Mouse (Mus musculus) Patski (cell line): Measurements from ENCODE around the gene Hectd1. TPM values are rescaled to one million over a fixed set of nuclear protein-coding genes. Genes with fewer than 3 reads are reported as not detected.

Experiments
- ATAC-seq: fragments of 100-300 bp; one replicate; pipeline ENCODE4 v1.8.0; 2021
- CTCF ChIA-PET: fragments of 350-600 bp; sonication (Branson Sonifier 250); formaldehyde crosslinking; loops from one replicate; lab custom pipeline; 2022; ENCODE audit warnings: inconsistent platforms; lab: Charles Lee
- POLR2A ChIA-PET: fragments of 350-600 bp; sonication (Branson Sonifier 250); formaldehyde crosslinking; loops from one replicate; lab custom pipeline; 2022; ENCODE audit warnings: antibody characterized with exemption, inconsistent platforms; lab: Charles Lee
- DNase-seq: peaks from one replicate; pipeline ENCODE4 v3.0.0-alpha.2; 2011; ENCODE audit warnings: low read depth, low spot score
- H3K27me3 ChIP-seq: fragments of 371-371 bp; one replicate; pipeline ENCODE4 v1.5.1; 2021
- CTCF ChIP-seq: fragments of 100-300 bp; IDR thresholded peaks from one replicate; pipeline ENCODE4 v1.5.1; 2021
- in situ Hi-C: fragments of 300-500 bp; cut with MboI; formaldehyde crosslinking; loops from 3 replicates; pipeline ENCODE4 v1.11.1; 2018; ENCODE audit warnings: low pct_unique_long_range_greater_than_20kb, mixed read lengths
- polyA plus RNA-seq: library from polyadenylated mRNA; unstranded; gene quantifications from one replicate; pipeline ENCODE4 v1.2.3, GENCODE M21; 2021

Hectd1 gene
- polyA plus RNA-seq, 1 experiment from 2014 or later = 57.6 TPM

- in situ Hi-C loops = no loop called here
- POLR2A ChIA-PET = no interaction called here
Observed at GRCm38 (mm10) chr12:51706673-51707235, 122.6 kb downstream of the Hectd1 start.

GRCm38 (mm10) chr12:51705778-51706177 is 123.6 kb downstream of the Hectd1 start:
- no peak for TF ChIP-seq CTCF
- in situ Hi-C loops = no loop called here
- POLR2A ChIA-PET = interaction anchor here (0.6 kb wide), 1 partner anchor 56 kb away, joined by 5 read pairs; no protein-coding TSS in a partner anchor
- ATAC-seq = no peak
- no peaks in the 10 kb centered on the region for H3K27me3 ChIP-seq
- CTCF ChIA-PET = no interaction called here
- DNase-seq = no peak

More at GRCm38 (mm10) chr12:51706673-51707235, 122.6 kb downstream of the Hectd1 start:
- no peak for TF ChIP-seq CTCF
- CTCF ChIA-PET = no interaction called here
- ATAC-seq (no peak), DNase-seq (no peak)
- H3K27me3 ChIP-seq = no peaks in the 10 kb centered on the region

- DNase-seq (no peak), ATAC-seq (no peak)
- TF ChIP-seq CTCF = no peak
- ChIA-PET POLR2A (interaction anchor here (0.6 kb wide), 1 partner anchor 65 kb away, joined by 4 read pairs; no protein-coding TSS in a partner anchor), CTCF (no interaction called here)
- in situ Hi-C loops = no loop called here
- H3K27me3 ChIP-seq = no peaks in the 10 kb centered on the region
Observed at GRCm38 (mm10) chr12:51704572-51704971, 124.8 kb downstream of the Hectd1 start.

DNA sequence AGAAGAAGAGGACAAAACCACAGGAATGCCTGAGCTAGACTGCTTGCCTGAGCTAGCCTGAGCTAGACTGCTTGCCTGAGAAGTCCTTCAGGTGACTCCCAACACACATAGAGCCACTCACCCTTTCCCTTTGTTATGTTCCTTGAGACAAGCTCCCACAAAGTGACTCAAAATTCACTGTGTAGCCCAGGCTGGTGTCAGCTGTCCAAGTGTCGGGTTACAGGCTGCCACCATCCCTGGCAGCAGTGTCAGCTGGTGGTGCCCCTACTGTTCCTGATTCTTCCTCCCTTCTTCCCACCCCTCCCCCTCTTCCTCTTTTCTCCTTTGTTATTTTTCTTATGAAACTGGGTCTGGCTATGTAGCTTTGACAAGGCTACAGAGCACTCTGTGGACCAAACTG is 125.5 kb downstream of the Hectd1 start:
- ChIA-PET CTCF (interaction anchor here (0.7 kb wide), 1 partner anchor 9 kb away, joined by 3 read pairs; no protein-coding TSS in a partner anchor), POLR2A (interaction anchor here (0.6 to 0.9 kb wide), 2 partner anchors 10 to 64 kb away, joined by 3 to 4 read pairs; no protein-coding TSS in a partner anchor)
- no peak for TF ChIP-seq CTCF
- in situ Hi-C loops = no loop called here
- ATAC-seq (peak; percentile 21), DNase-seq (no peak)
- H3K27me3 ChIP-seq = no peaks in the 10 kb centered on the region

DNA sequence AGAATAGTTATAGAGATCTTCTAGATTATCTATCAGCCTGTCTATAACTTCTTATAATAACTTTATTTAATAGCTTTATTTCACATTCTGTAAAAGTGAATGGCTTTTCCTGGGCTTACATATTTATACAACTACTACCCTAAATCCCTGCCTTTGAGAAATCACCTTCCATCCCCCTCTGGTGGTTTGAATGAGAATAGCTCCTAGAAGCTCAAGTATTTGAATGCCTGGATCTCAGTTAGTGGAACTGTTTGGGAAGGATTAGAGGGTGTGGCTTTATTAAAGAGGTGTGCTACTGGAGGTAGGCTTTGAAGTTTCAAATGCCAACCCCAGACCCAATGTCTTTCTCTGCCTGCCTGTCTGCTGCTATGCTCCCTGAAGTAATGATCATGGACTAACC is 127.6 kb downstream of the Hectd1 start:
- CTCF ChIA-PET = interaction anchor here (0.7 kb wide), 1 partner anchor 278 kb away, joined by 3 read pairs; no protein-coding TSS in a partner anchor
- peak; percentile 36 for TF ChIP-seq CTCF
- no peaks in the 10 kb centered on the region for H3K27me3 ChIP-seq
- ATAC-seq (no peak), DNase-seq (no peak)
- POLR2A ChIA-PET = no interaction called here
- in situ Hi-C loops = no loop called here

GRCm38 (mm10) chr12:51699623-51700393 is 129.5 kb downstream of the Hectd1 start:
- DNase-seq (no peak), ATAC-seq (peak; percentile 63)
- in situ Hi-C loops = no loop called here
- CTCF ChIA-PET = interaction anchor here (0.8 kb wide), 1 partner anchor 9 kb away, joined by 3 read pairs; no protein-coding TSS in a partner anchor
- H3K27me3 ChIP-seq = no peaks in the 10 kb centered on the region
- POLR2A ChIA-PET = no interaction called here
- no peak for TF ChIP-seq CTCF

- ATAC-seq = no peak
- in situ Hi-C loops = no loop called here
- H3K27me3 ChIP-seq = no peaks in the 10 kb centered on the region
- ChIA-PET CTCF (interaction anchor here (1.3 kb wide), 1 partner anchor 8 kb away, joined by 3 read pairs; no protein-coding TSS in a partner anchor), POLR2A (interaction anchor here (0.6 kb wide), 1 partner anchor 281 kb away, joined by 4 read pairs; no protein-coding TSS in a partner anchor)
- no peak for TF ChIP-seq CTCF
- DNase-seq = no peak
Observed at GRCm38 (mm10) chr12:51696157-51696556, 133.2 kb downstream of the Hectd1 start.

- no peak for ATAC-seq
- CTCF ChIA-PET = interaction anchor here (1.3 kb wide), 1 partner anchor 9 kb away, joined by 3 read pairs; no protein-coding TSS in a partner anchor
- H3K27me3 ChIP-seq = no peaks in the 10 kb centered on the region
- in situ Hi-C loops = no loop called here
- POLR2A ChIA-PET = no interaction called here
- no peak for TF ChIP-seq CTCF
- DNase-seq = no peak
Observed at GRCm38 (mm10) chr12:51694966-51695365, 134.4 kb downstream of the Hectd1 start.

- DNase-seq (no peak), ATAC-seq (no peak)
- H3K27me3 ChIP-seq = no peaks in the 10 kb centered on the region
- CTCF ChIA-PET = no interaction called here
- no peak for TF ChIP-seq CTCF
- POLR2A ChIA-PET = interaction anchor here (1.3 kb wide), 1 partner anchor 10 kb away, joined by 3 read pairs; no protein-coding TSS in a partner anchor
- in situ Hi-C loops = no loop called here
Observed at GRCm38 (mm10) chr12:51694096-51694495, 135.2 kb downstream of the Hectd1 start.

Other genes starting within 250 kb of the Hectd1 start
- 0.03 TPM for gene Coch, start 236.2 kb downstream of the Hectd1 start, polyA plus RNA-seq
- 11.8 TPM for gene Ap4s1, start 138.5 kb downstream of the Hectd1 start, polyA plus RNA-seq
- 67.9 TPM for gene Strn3, start 137.6 kb downstream of the Hectd1 start, polyA plus RNA-seq
- gene Heatr5a, start 141.8 kb upstream of the Hectd1 start, polyA plus RNA-seq = 16.9 TPM
- gene Dtd2, start 177.0 kb upstream of the Hectd1 start, polyA plus RNA-seq = 15.5 TPM
- gene Gpr33, start 198.5 kb upstream of the Hectd1 start, polyA plus RNA-seq = not detected